Mouse (Mus musculus): ENCODE data around the gene Gar1. TPM values are rescaled to one million over a fixed set of nuclear protein-coding genes. Genes with fewer than 3 reads are reported as not detected.

The Gar1 gene
- polyA plus RNA-seq, 1 experiment, result 22.4 TPM

GRCm38 (mm10) chr3:129822206-129822775, 8.9 kb downstream of the Gar1 start, which contains the start of gene Rrh:
Gene Rrh (minus strand): TSS chr3:129822587.
- WGBS, result 93% methylated on average over 11 of the region's 11 CpGs
- no peak for TF ChIP-seq CTCF (IDR thresholded peaks at IDR 0.05; ENCODE audit: insufficient read depth, low read length)
- H3K4me1 ChIP-seq (ENCODE audit: control insufficient read depth, insufficient read depth, low read length), result no peaks in the 10 kb centered on the region
- H3K4me3 ChIP-seq (replicated peaks; ENCODE audit: extremely low read depth, low read depth, low read length), result no peak within 1 kb of the TSS
- no peak for DNase-seq

GRCm38 (mm10) chr3:129821736-129822135, 9.5 kb downstream of the Gar1 start:
- Histone ChIP-seq H3K4me1 (ENCODE audit: control insufficient read depth, insufficient read depth, low read length) (no peaks in the 10 kb centered on the region), H3K4me3 (replicated peaks; ENCODE audit: extremely low read depth, low read depth, low read length) (no peak overlapping the region)
- TF ChIP-seq CTCF (IDR thresholded peaks at IDR 0.05; ENCODE audit: insufficient read depth, low read length) (no peak), POLR2A (IDR thresholded peaks at IDR 0.05; ENCODE audit: borderline replicate concordance, extremely low read depth, low read depth, low read length) (no peak)
- DNase-seq, result no peak
- WGBS, result 75% methylated on average over 8 of the region's 8 CpGs

GRCm38 (mm10) chr3:129820847-129821246, 10.3 kb downstream of the Gar1 start:
- H3K4me1 ChIP-seq (ENCODE audit: control insufficient read depth, insufficient read depth, low read length), result no peaks in the 10 kb centered on the region
- 39% methylated on average over 9 of the region's 9 CpGs for WGBS
- DNase-seq, result no peak
- no peak overlapping the region for H3K4me3 ChIP-seq (replicated peaks; ENCODE audit: extremely low read depth, low read depth, low read length)
- TF ChIP-seq CTCF (IDR thresholded peaks at IDR 0.05; ENCODE audit: insufficient read depth, low read length), result no peak

GRCm38 (mm10) chr3:129803765-129804164, 27.4 kb downstream of the Gar1 start, which contains the start of gene Lrit3:
Gene Lrit3 (minus strand): TSS chr3:129804030.
- 63% methylated on average over 10 of the region's 10 CpGs for WGBS
- Histone ChIP-seq H3K4me1 (ENCODE audit: control insufficient read depth, insufficient read depth, low read length) (no peaks in the 10 kb centered on the region), H3K4me3 (replicated peaks; ENCODE audit: extremely low read depth, low read depth, low read length) (no peak within 1 kb of the TSS)
- TF ChIP-seq POLR2A (IDR thresholded peaks at IDR 0.05; ENCODE audit: borderline replicate concordance, extremely low read depth, low read depth, low read length), result no peak
- no peak for TF ChIP-seq CTCF (IDR thresholded peaks at IDR 0.05; ENCODE audit: insufficient read depth, low read length)
- no peak for DNase-seq

- no peak for DNase-seq
- TF ChIP-seq CTCF (IDR thresholded peaks at IDR 0.05; ENCODE audit: insufficient read depth, low read length) (no peak), POLR2A (IDR thresholded peaks at IDR 0.05; ENCODE audit: borderline replicate concordance, extremely low read depth, low read depth, low read length) (no peak)
- Histone ChIP-seq H3K4me1 (ENCODE audit: control insufficient read depth, insufficient read depth, low read length) (no peaks in the 10 kb centered on the region), H3K4me3 (replicated peaks; ENCODE audit: extremely low read depth, low read depth, low read length) (no peak overlapping the region)
- WGBS, result 70% methylated on average over 2 of the region's 2 CpGs
These were observed 32.2 kb downstream of the Gar1 start for GRCm38 (mm10) chr3:129799011-129799410.

GRCm38 (mm10) chr3:129798551-129798950, 32.6 kb downstream of the Gar1 start:
- WGBS, result 68% methylated on average over 11 of the region's 11 CpGs
- no peaks in the 10 kb centered on the region for H3K4me1 ChIP-seq (ENCODE audit: control insufficient read depth, insufficient read depth, low read length)
- TF ChIP-seq POLR2A (IDR thresholded peaks at IDR 0.05; ENCODE audit: borderline replicate concordance, extremely low read depth, low read depth, low read length) (no peak), CTCF (IDR thresholded peaks at IDR 0.05; ENCODE audit: insufficient read depth, low read length) (no peak)
- no peak for DNase-seq
- no peak overlapping the region for H3K4me3 ChIP-seq (replicated peaks; ENCODE audit: extremely low read depth, low read depth, low read length)

GRCm38 (mm10) chr3:129797341-129797740, 33.9 kb downstream of the Gar1 start:
- Histone ChIP-seq H3K4me3 (replicated peaks; ENCODE audit: extremely low read depth, low read depth, low read length) (no peak overlapping the region), H3K4me1 (ENCODE audit: control insufficient read depth, insufficient read depth, low read length) (no peaks in the 10 kb centered on the region)
- TF ChIP-seq POLR2A (IDR thresholded peaks at IDR 0.05; ENCODE audit: borderline replicate concordance, extremely low read depth, low read depth, low read length) (no peak), CTCF (IDR thresholded peaks at IDR 0.05; ENCODE audit: insufficient read depth, low read length) (no peak)
- WGBS, result 71% methylated on average over 5 of the region's 5 CpGs
- DNase-seq, result no peak

GRCm38 (mm10) chr3:129793801-129794200, 37.4 kb downstream of the Gar1 start:
- WGBS, result 82% methylated on average over 5 of the region's 5 CpGs
- Histone ChIP-seq H3K4me3 (replicated peaks; ENCODE audit: extremely low read depth, low read depth, low read length) (no peak overlapping the region), H3K4me1 (ENCODE audit: control insufficient read depth, insufficient read depth, low read length) (no peaks in the 10 kb centered on the region)
- DNase-seq, result no peak
- TF ChIP-seq CTCF (IDR thresholded peaks at IDR 0.05; ENCODE audit: insufficient read depth, low read length) (no peak), POLR2A (IDR thresholded peaks at IDR 0.05; ENCODE audit: borderline replicate concordance, extremely low read depth, low read depth, low read length) (no peak)

- Histone ChIP-seq H3K4me3 (replicated peaks; ENCODE audit: extremely low read depth, low read depth, low read length) (no peak overlapping the region), H3K4me1 (ENCODE audit: control insufficient read depth, insufficient read depth, low read length) (no peaks in the 10 kb centered on the region)
- no peak for TF ChIP-seq CTCF (IDR thresholded peaks at IDR 0.05; ENCODE audit: insufficient read depth, low read length)
- TF ChIP-seq POLR2A (IDR thresholded peaks at IDR 0.05; ENCODE audit: borderline replicate concordance, extremely low read depth, low read depth, low read length), result no peak
- WGBS, result 94% methylated on average over 3 of the region's 3 CpGs
- no peak for DNase-seq
These were observed 48.5 kb downstream of the Gar1 start for GRCm38 (mm10) chr3:129782746-129783145.

- TF ChIP-seq POLR2A (IDR thresholded peaks at IDR 0.05; ENCODE audit: borderline replicate concordance, extremely low read depth, low read depth, low read length), result no peak
- no peak for TF ChIP-seq CTCF (IDR thresholded peaks at IDR 0.05; ENCODE audit: insufficient read depth, low read length)
- Histone ChIP-seq H3K4me3 (replicated peaks; ENCODE audit: extremely low read depth, low read depth, low read length) (no peak overlapping the region), H3K4me1 (ENCODE audit: control insufficient read depth, insufficient read depth, low read length) (no peaks in the 10 kb centered on the region)
- no peak for DNase-seq
- 48% methylated on average over 10 of the region's 10 CpGs for WGBS
These were observed 49.8 kb downstream of the Gar1 start for GRCm38 (mm10) chr3:129781435-129781834.

Other genes starting within 250 kb of the Gar1 start
- gene Egf, start 76.1 kb downstream of the Gar1 start, polyA plus RNA-seq (2012; rRNA removed), result 0.66 and 3.1 TPM in 2 replicates
- not detected in 2 replicates for gene Lrit3, start 27.4 kb downstream of the Gar1 start, polyA plus RNA-seq (2012; rRNA removed)
- 0.11 TPM in 1 of 2 replicates, not detected in the other for gene Rrh, start 8.8 kb downstream of the Gar1 start, polyA plus RNA-seq (2012; rRNA removed)
- 0.59 and 0.76 TPM in 2 replicates for gene Cfi, start 4.5 kb upstream of the Gar1 start, polyA plus RNA-seq (2012; rRNA removed)
- 36.4 and 39.1 TPM in 2 replicates for gene Pla2g12a, start 47.2 kb upstream of the Gar1 start, polyA plus RNA-seq (2012; rRNA removed)
- gene Casp6, start 70.0 kb upstream of the Gar1 start, polyA plus RNA-seq (2012; rRNA removed), result 40.6 and 41.5 TPM in 2 replicates
- 9.2 and 10.3 TPM in 2 replicates for gene Mcub, start 138.8 kb upstream of the Gar1 start, polyA plus RNA-seq (2012; rRNA removed)
- gene Sec24b, start 230.2 kb upstream of the Gar1 start, polyA plus RNA-seq (2012; rRNA removed), result 63.4 and 72.6 TPM in 2 replicates

Data from lung, adult 2 months (tissue).